Mouse (Mus musculus) cerebellum, adult (tissue): ENCODE data around the gene Sema4d.
A peak's percentile ranks its signal among the peaks of the same experiment; 100 is the strongest.

Source experiments
- ATAC-seq: cut with Nextera tagmentation; 2 replicates; pipeline ENCODE4 v1.9.2; 2017; ENCODE audit warnings: mild to moderate bottlenecking, moderate library complexity, mixed read lengths; ENCODE audit not compliant: insufficient number of reproducible peaks, low FRiP score, low TSS enrichment

Gene Sema4d

GRCm38 (mm10) chr13:51646362-51647027, 147.1 kb downstream of the Sema4d start:
- no peak for ATAC-seq

- ATAC-seq, result no peak
These were observed 147.7 kb downstream of the Sema4d start for GRCm38 (mm10) chr13:51645872-51646271.

GRCm38 (mm10) chr13:51644829-51645789, 148.4 kb downstream of the Sema4d start, which contains the start of gene Cks2:
Cks2 (plus strand) TSS chr13:51645232.
- ATAC-seq, result peak; percentile 100

- 0 out of 2 replicates have a peak, but pooled peaks have one; percentile 6 for ATAC-seq
These were observed 149.4 kb downstream of the Sema4d start for GRCm38 (mm10) chr13:51643924-51644828.

GRCm38 (mm10) chr13:51642171-51642778, 151.3 kb downstream of the Sema4d start:
- no peak for ATAC-seq

GRCm38 (mm10) chr13:51641424-51641823, 152.1 kb downstream of the Sema4d start:
- no peak for ATAC-seq

- ATAC-seq, result no peak
These were observed 154.6 kb downstream of the Sema4d start for GRCm38 (mm10) chr13:51638958-51639357.
